Mouse (Mus musculus): ENCODE data around the gene Ninj2. TPM values are rescaled to one million over a fixed set of nuclear protein-coding genes. Genes with fewer than 3 reads are reported as not detected.

The Ninj2 gene
- polyA plus RNA-seq, 1 experiment from 2014 or later = not detected

DNA sequence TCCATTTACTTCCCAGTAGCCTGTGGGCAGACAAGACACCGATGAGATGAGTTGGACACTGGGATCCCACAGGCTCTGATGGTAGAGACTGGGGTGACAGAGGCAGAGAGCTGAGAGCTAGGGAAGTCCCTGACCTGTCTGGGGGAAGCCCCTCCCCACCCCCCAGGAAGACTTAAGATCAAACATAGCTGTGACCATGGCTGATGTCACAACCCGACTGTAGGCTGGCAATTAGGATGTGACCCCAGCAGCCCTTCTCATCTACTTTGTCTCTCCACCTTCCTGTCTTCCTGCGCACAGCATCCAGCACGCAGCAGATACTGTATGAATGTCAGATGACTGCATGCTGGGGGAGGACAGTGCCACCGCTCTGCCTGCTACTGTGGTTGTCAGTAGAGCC lies 113.4 kb downstream of the Ninj2 start:
- H3K27ac ChIP-seq (ENCODE audit: low read length) = no peak overlapping the region
- H3K36me3 ChIP-seq (ENCODE audit: control insufficient read depth, insufficient read depth, low read length) = no peaks in the 10 kb centered on the region
- no peaks in the 10 kb centered on the region for H3K4me1 ChIP-seq (ENCODE audit: control insufficient read depth, insufficient read depth, low read length)
- no peak overlapping the region for H3K9ac ChIP-seq (ENCODE audit: low read length)
- no peak overlapping the region for H3K4me3 ChIP-seq (replicated peaks; ENCODE audit: low read length)
- H3K27me3 ChIP-seq (ENCODE audit: control insufficient read depth, insufficient read depth, low read length) = no peaks in the 10 kb centered on the region
- no peaks in the 10 kb centered on the region for H3K9me3 ChIP-seq (replicated peaks; ENCODE audit: control insufficient read depth, low read length)
- 85% methylated on average over 5 of the region's 5 CpGs for WGBS
- no peak for ATAC-seq (ENCODE audit: insufficient read depth, low FRiP score)
- no peak overlapping the region for H3K4me2 ChIP-seq (ENCODE audit: low read depth, low read length)

GRCm38 (mm10) chr6:120211536-120211935 lies 118.4 kb downstream of the Ninj2 start:
- no peaks in the 10 kb centered on the region for H3K4me1 ChIP-seq (ENCODE audit: control insufficient read depth, insufficient read depth, low read length)
- no peak for ATAC-seq (ENCODE audit: insufficient read depth, low FRiP score)
- H3K9me3 ChIP-seq (replicated peaks; ENCODE audit: control insufficient read depth, low read length) = no peaks in the 10 kb centered on the region
- H3K27ac ChIP-seq (ENCODE audit: low read length) = no peak overlapping the region
- no peak overlapping the region for H3K9ac ChIP-seq (ENCODE audit: low read length)
- 69% methylated on average over 6 of the region's 6 CpGs for WGBS
- no peak overlapping the region for H3K4me2 ChIP-seq (ENCODE audit: low read depth, low read length)
- H3K27me3 ChIP-seq (ENCODE audit: control insufficient read depth, insufficient read depth, low read length) = no peaks in the 10 kb centered on the region
- H3K4me3 ChIP-seq (replicated peaks; ENCODE audit: low read length) = no peak overlapping the region
- no peaks in the 10 kb centered on the region for H3K36me3 ChIP-seq (ENCODE audit: control insufficient read depth, insufficient read depth, low read length)

GRCm38 (mm10) chr6:120216702-120217101 lies 123.6 kb downstream of the Ninj2 start:
- H3K4me2 ChIP-seq (ENCODE audit: low read depth, low read length) = no peak overlapping the region
- no peaks in the 10 kb centered on the region for H3K4me1 ChIP-seq (ENCODE audit: control insufficient read depth, insufficient read depth, low read length)
- ATAC-seq (ENCODE audit: insufficient read depth, low FRiP score) = peak; percentile 66; the same call in 1 of the 2 replicates
- H3K9me3 ChIP-seq (replicated peaks; ENCODE audit: control insufficient read depth, low read length) = no peaks in the 10 kb centered on the region
- no peak overlapping the region for H3K9ac ChIP-seq (ENCODE audit: low read length)
- no peaks in the 10 kb centered on the region for H3K27me3 ChIP-seq (ENCODE audit: control insufficient read depth, insufficient read depth, low read length)
- no peak overlapping the region for H3K27ac ChIP-seq (ENCODE audit: low read length)
- WGBS = 50% methylated on average over 1 of the region's 1 CpGs
- no peaks in the 10 kb centered on the region for H3K36me3 ChIP-seq (ENCODE audit: control insufficient read depth, insufficient read depth, low read length)
- H3K4me3 ChIP-seq (replicated peaks; ENCODE audit: low read length) = no peak overlapping the region

GRCm38 (mm10) chr6:120219281-120219680 lies 126.1 kb downstream of the Ninj2 start:
- H3K27ac ChIP-seq (ENCODE audit: low read length) = no peak overlapping the region
- no peak overlapping the region for H3K4me2 ChIP-seq (ENCODE audit: low read depth, low read length)
- 76% methylated on average over 2 of the region's 2 CpGs for WGBS
- no peaks in the 10 kb centered on the region for H3K9me3 ChIP-seq (replicated peaks; ENCODE audit: control insufficient read depth, low read length)
- no peaks in the 10 kb centered on the region for H3K36me3 ChIP-seq (ENCODE audit: control insufficient read depth, insufficient read depth, low read length)
- no peak overlapping the region for H3K9ac ChIP-seq (ENCODE audit: low read length)
- H3K4me3 ChIP-seq (replicated peaks; ENCODE audit: low read length) = no peak overlapping the region
- no peak for ATAC-seq (ENCODE audit: insufficient read depth, low FRiP score)
- no peaks in the 10 kb centered on the region for H3K4me1 ChIP-seq (ENCODE audit: control insufficient read depth, insufficient read depth, low read length)
- no peaks in the 10 kb centered on the region for H3K27me3 ChIP-seq (ENCODE audit: control insufficient read depth, insufficient read depth, low read length)

- Histone ChIP-seq H3K4me2 (ENCODE audit: low read depth, low read length) (no peak overlapping the region), H3K27me3 (ENCODE audit: control insufficient read depth, insufficient read depth, low read length) (no peaks in the 10 kb centered on the region), H3K4me1 (ENCODE audit: control insufficient read depth, insufficient read depth, low read length) (no peaks in the 10 kb centered on the region), H3K9me3 (replicated peaks; ENCODE audit: control insufficient read depth, low read length) (no peaks in the 10 kb centered on the region), H3K9ac (ENCODE audit: low read length) (no peak overlapping the region), H3K4me3 (replicated peaks; ENCODE audit: low read length) (no peak overlapping the region), H3K27ac (ENCODE audit: low read length) (no peak overlapping the region), H3K36me3 (ENCODE audit: control insufficient read depth, insufficient read depth, low read length) (no peaks in the 10 kb centered on the region)
- WGBS = 29% methylated on average over 6 of the region's 6 CpGs
- ATAC-seq (ENCODE audit: insufficient read depth, low FRiP score) = peak; percentile 25; the same call in 1 of the 2 replicates
These were observed 129.5 kb downstream of the Ninj2 start for GRCm38 (mm10) chr6:120222669-120223068.

GRCm38 (mm10) chr6:120225355-120225754 lies 132.2 kb downstream of the Ninj2 start:
- Histone ChIP-seq H3K9me3 (replicated peaks; ENCODE audit: control insufficient read depth, low read length) (no peaks in the 10 kb centered on the region), H3K27ac (ENCODE audit: low read length) (no peak overlapping the region), H3K4me2 (ENCODE audit: low read depth, low read length) (no peak overlapping the region), H3K27me3 (ENCODE audit: control insufficient read depth, insufficient read depth, low read length) (no peaks in the 10 kb centered on the region), H3K4me1 (ENCODE audit: control insufficient read depth, insufficient read depth, low read length) (no peaks in the 10 kb centered on the region), H3K9ac (ENCODE audit: low read length) (no peak overlapping the region), H3K4me3 (replicated peaks; ENCODE audit: low read length) (no peak overlapping the region), H3K36me3 (ENCODE audit: control insufficient read depth, insufficient read depth, low read length) (no peaks in the 10 kb centered on the region)
- no peak for ATAC-seq (ENCODE audit: insufficient read depth, low FRiP score)
- WGBS = 54% methylated on average over 6 of the region's 6 CpGs

DNA sequence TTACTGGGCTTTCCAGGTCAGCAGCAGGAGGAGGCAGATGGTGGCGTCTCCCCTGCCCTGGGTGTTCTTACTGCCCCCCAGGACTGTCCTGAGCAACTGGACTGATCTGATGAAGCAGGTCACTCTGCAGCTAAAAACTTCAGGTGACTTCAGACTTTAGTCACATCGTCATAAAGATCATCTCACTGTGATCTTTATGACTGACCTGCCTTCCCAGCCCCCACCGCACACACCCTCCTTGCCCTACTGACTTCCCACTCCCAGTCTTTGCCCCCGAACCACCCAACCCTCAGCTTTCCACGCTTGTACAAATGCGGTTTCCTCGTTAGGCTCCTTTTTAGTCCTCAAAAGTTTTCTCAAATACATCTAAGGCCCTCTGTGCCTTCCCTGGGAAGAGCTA lies 133.9 kb downstream of the Ninj2 start:
- WGBS = 84% methylated on average over 7 of the region's 7 CpGs
- Histone ChIP-seq H3K9ac (ENCODE audit: low read length) (no peak overlapping the region), H3K4me2 (ENCODE audit: low read depth, low read length) (no peak overlapping the region), H3K9me3 (replicated peaks; ENCODE audit: control insufficient read depth, low read length) (no peaks in the 10 kb centered on the region), H3K27me3 (ENCODE audit: control insufficient read depth, insufficient read depth, low read length) (no peaks in the 10 kb centered on the region), H3K36me3 (ENCODE audit: control insufficient read depth, insufficient read depth, low read length) (no peaks in the 10 kb centered on the region), H3K4me1 (ENCODE audit: control insufficient read depth, insufficient read depth, low read length) (no peaks in the 10 kb centered on the region), H3K27ac (ENCODE audit: low read length) (no peak overlapping the region), H3K4me3 (replicated peaks; ENCODE audit: low read length) (no peak overlapping the region)
- ATAC-seq (ENCODE audit: insufficient read depth, low FRiP score) = no peak

GRCm38 (mm10) chr6:120229806-120230205 lies 136.7 kb downstream of the Ninj2 start:
- ATAC-seq (ENCODE audit: insufficient read depth, low FRiP score) = no peak
- 83% methylated on average over 7 of the region's 7 CpGs for WGBS
- no peaks in the 10 kb centered on the region for H3K27me3 ChIP-seq (ENCODE audit: control insufficient read depth, insufficient read depth, low read length)

GRCm38 (mm10) chr6:120230441-120230840 lies 137.3 kb downstream of the Ninj2 start:
- Histone ChIP-seq H3K27ac (ENCODE audit: low read length) (no peak overlapping the region), H3K9me3 (replicated peaks; ENCODE audit: control insufficient read depth, low read length) (no peaks in the 10 kb centered on the region), H3K4me3 (replicated peaks; ENCODE audit: low read length) (no peak overlapping the region), H3K27me3 (ENCODE audit: control insufficient read depth, insufficient read depth, low read length) (no peaks in the 10 kb centered on the region), H3K9ac (ENCODE audit: low read length) (no peak overlapping the region), H3K4me2 (ENCODE audit: low read depth, low read length) (no peak overlapping the region), H3K36me3 (ENCODE audit: control insufficient read depth, insufficient read depth, low read length) (no peaks in the 10 kb centered on the region), H3K4me1 (ENCODE audit: control insufficient read depth, insufficient read depth, low read length) (no peaks in the 10 kb centered on the region)
- no peak for ATAC-seq (ENCODE audit: insufficient read depth, low FRiP score)
- WGBS = 42% methylated on average over 1 of the region's 1 CpGs

More at GRCm38 (mm10) chr6:120229806-120230205, 136.7 kb downstream of the Ninj2 start:
- no peak overlapping the region for H3K9ac ChIP-seq (ENCODE audit: low read length)
- H3K27ac ChIP-seq (ENCODE audit: low read length) = no peak overlapping the region
- H3K4me3 ChIP-seq (replicated peaks; ENCODE audit: low read length) = no peak overlapping the region
- no peaks in the 10 kb centered on the region for H3K36me3 ChIP-seq (ENCODE audit: control insufficient read depth, insufficient read depth, low read length)
- no peaks in the 10 kb centered on the region for H3K9me3 ChIP-seq (replicated peaks; ENCODE audit: control insufficient read depth, low read length)
- H3K4me2 ChIP-seq (ENCODE audit: low read depth, low read length) = no peak overlapping the region
- H3K4me1 ChIP-seq (ENCODE audit: control insufficient read depth, insufficient read depth, low read length) = no peaks in the 10 kb centered on the region

GRCm38 (mm10) chr6:120232885-120233284 lies 139.7 kb downstream of the Ninj2 start:
- 83% methylated on average over 6 of the region's 6 CpGs for WGBS

More at GRCm38 (mm10) chr6:120232885-120233284, 139.7 kb downstream of the Ninj2 start:
- Histone ChIP-seq H3K36me3 (ENCODE audit: control insufficient read depth, insufficient read depth, low read length) (no peaks in the 10 kb centered on the region), H3K9ac (ENCODE audit: low read length) (no peak overlapping the region), H3K9me3 (replicated peaks; ENCODE audit: control insufficient read depth, low read length) (no peaks in the 10 kb centered on the region), H3K4me3 (replicated peaks; ENCODE audit: low read length) (no peak overlapping the region), H3K27me3 (ENCODE audit: control insufficient read depth, insufficient read depth, low read length) (no peaks in the 10 kb centered on the region), H3K4me1 (ENCODE audit: control insufficient read depth, insufficient read depth, low read length) (no peaks in the 10 kb centered on the region), H3K4me2 (ENCODE audit: low read depth, low read length) (no peak overlapping the region), H3K27ac (ENCODE audit: low read length) (no peak overlapping the region)
- no peak for ATAC-seq (ENCODE audit: insufficient read depth, low FRiP score)

Data from stomach, embryonic 16.5 days (tissue).